Mouse (Mus musculus): ENCODE data around the gene Cyp2c39.
"Not testable (repeated sequence)": the region's sequence is repeated elsewhere in the genome, so short reads cannot be mapped to it uniquely, and the experiment has no call there.

The Cyp2c39 gene

GRCm38 (mm10) chr19:39510534-39510933, at the start of gene Cyp2c39:
Gene Cyp2c39 (plus strand): TSS chr19:39510862.
- DNase-seq (ENCODE audit: low read depth, low spot score) = no peak

GRCm38 (mm10) chr19:39462941-39463340, 47.7 kb upstream of the Cyp2c39 start, which contains the start of gene Cyp2c38:
Gene Cyp2c38 (minus strand): TSS chr19:39463075.
- DNase-seq (ENCODE audit: low read depth, low spot score) = no peak
- H3K27me3 ChIP-seq (ENCODE audit: control insufficient read depth, insufficient read depth, low read length, poor library complexity, severe bottlenecking) = no peaks in the 10 kb centered on the region; the same call in 1 of the 2 replicates
- no peaks in the 10 kb centered on the region for H3K36me3 ChIP-seq (ENCODE audit: control insufficient read depth, insufficient read depth, low read length, poor library complexity, severe bottlenecking)

More at GRCm38 (mm10) chr19:39510534-39510933, at the start of gene Cyp2c39:
- H3K36me3 ChIP-seq (ENCODE audit: control insufficient read depth, insufficient read depth, low read length, poor library complexity, severe bottlenecking) = no peaks in the 10 kb centered on the region
- no peaks in the 10 kb centered on the region for H3K27me3 ChIP-seq (ENCODE audit: control insufficient read depth, insufficient read depth, low read length, poor library complexity, severe bottlenecking)

GRCm38 (mm10) chr19:39463923-39464322, 46.7 kb upstream of the Cyp2c39 start:
- Histone ChIP-seq H3K27me3 (ENCODE audit: control insufficient read depth, insufficient read depth, low read length, poor library complexity, severe bottlenecking) (no peaks in the 10 kb centered on the region), H3K36me3 (ENCODE audit: control insufficient read depth, insufficient read depth, low read length, poor library complexity, severe bottlenecking) (no peaks in the 10 kb centered on the region)
- DNase-seq (ENCODE audit: low read depth, low spot score) = no peak

- H3K36me3 ChIP-seq (ENCODE audit: control insufficient read depth, insufficient read depth, low read length, poor library complexity, severe bottlenecking); H3K27me3 ChIP-seq (ENCODE audit: control insufficient read depth, insufficient read depth, low read length, poor library complexity, severe bottlenecking); DNase-seq (ENCODE audit: low read depth, low spot score): not testable (repeated sequence)
Observed at GRCm38 (mm10) chr19:39483961-39484360, 26.7 kb upstream of the Cyp2c39 start.

GRCm38 (mm10) chr19:39506341-39506740, 4.3 kb upstream of the Cyp2c39 start:
- no peak for DNase-seq (ENCODE audit: low read depth, low spot score)
- Histone ChIP-seq H3K27me3 (ENCODE audit: control insufficient read depth, insufficient read depth, low read length, poor library complexity, severe bottlenecking) (no peaks in the 10 kb centered on the region), H3K36me3 (ENCODE audit: control insufficient read depth, insufficient read depth, low read length, poor library complexity, severe bottlenecking) (no peaks in the 10 kb centered on the region)

- Histone ChIP-seq H3K36me3 (ENCODE audit: control insufficient read depth, insufficient read depth, low read length, poor library complexity, severe bottlenecking) (no peaks in the 10 kb centered on the region), H3K27me3 (ENCODE audit: control insufficient read depth, insufficient read depth, low read length, poor library complexity, severe bottlenecking) (no peaks in the 10 kb centered on the region)
- no peak for DNase-seq (ENCODE audit: low read depth, low spot score)
Observed at GRCm38 (mm10) chr19:39509533-39509932, 1.1 kb upstream of the Cyp2c39 start.

Data from splenic B cell, adult 2 months (primary cell).